Mouse (Mus musculus): ENCODE data around the gene Foxd1.

Gene Foxd1

GRCm38 (mm10) chr13:98389092-98389491, 35.0 kb downstream of the Foxd1 start:
- DNase-seq (ENCODE audit: low read depth, low spot score) = no peak

- DNase-seq (ENCODE audit: low read depth, low spot score) = no peak
These were observed 36.3 kb downstream of the Foxd1 start for GRCm38 (mm10) chr13:98390363-98390762.

GRCm38 (mm10) chr13:98390771-98391634, 37.0 kb downstream of the Foxd1 start:
- DNase-seq (ENCODE audit: low read depth, low spot score) = no peak

- no peak for DNase-seq (ENCODE audit: low read depth, low spot score)
These were observed 37.6 kb downstream of the Foxd1 start for GRCm38 (mm10) chr13:98391635-98391990.

GRCm38 (mm10) chr13:98392031-98392430, 38.0 kb downstream of the Foxd1 start:
- no peak for DNase-seq (ENCODE audit: low read depth, low spot score)

- DNase-seq (ENCODE audit: low read depth, low spot score) = no peak
These were observed 39.5 kb downstream of the Foxd1 start for GRCm38 (mm10) chr13:98393356-98394070.

Data from retina, adult 2 months (tissue).